Mouse (Mus musculus) lung, embryonic 15.5 days (tissue): ENCODE measurements around the gene Coq5. TPM values are rescaled to one million over a fixed set of nuclear protein-coding genes. Genes with fewer than 3 reads are reported as not detected.

Source experiments
- polyA plus RNA-seq: library from polyadenylated mRNA; unstranded; fragments of >200 nt; fragmentation: Nextera tagmentation; extraction: Ambion mirVana; gene quantifications from 2 replicates; pipeline ENCODE4 v1.2.1, GENCODE M21; 2015

Gene Coq5
- polyA plus RNA-seq, 1 experiment from 2014 or later = 40.4 TPM

Other genes starting within 250 kb of the Coq5 start
- 26.9 and 32.3 TPM in 2 replicates for gene Gm10401, start 181.4 kb upstream of the Coq5 start, polyA plus RNA-seq
- gene Acads, start 160.3 kb upstream of the Coq5 start, polyA plus RNA-seq = 76.3 and 76.4 TPM in 2 replicates
- gene Unc119b, start 144.7 kb upstream of the Coq5 start, polyA plus RNA-seq = 39.9 and 41.0 TPM in 2 replicates
- 75.4 and 77.0 TPM in 2 replicates for gene Mlec, start 121.5 kb upstream of the Coq5 start, polyA plus RNA-seq
- 1.4 and 2.1 TPM in 2 replicates for gene Cabp1, start 85.3 kb upstream of the Coq5 start, polyA plus RNA-seq
- 105 and 112 TPM in 2 replicates for gene Pop5, start 43.8 kb upstream of the Coq5 start, polyA plus RNA-seq
- 141 and 150 TPM in 2 replicates for gene Rnf10, start 6.8 kb upstream of the Coq5 start, polyA plus RNA-seq
- 1,439 and 1,513 TPM in 2 replicates for gene Dynll1, start 21.3 kb downstream of the Coq5 start, polyA plus RNA-seq
- 262 and 286 TPM in 2 replicates for gene Srsf9, start 47.5 kb downstream of the Coq5 start, polyA plus RNA-seq
- 20.7 and 24.2 TPM in 2 replicates for gene Gatc, start 61.5 kb downstream of the Coq5 start, polyA plus RNA-seq
- gene Triap1, start 61.6 kb downstream of the Coq5 start, polyA plus RNA-seq = 65.4 and 66.0 TPM in 2 replicates
- 891 and 915 TPM in 2 replicates for gene Cox6a1, start 69.3 kb downstream of the Coq5 start, polyA plus RNA-seq
- gene Msi1, start 149.9 kb downstream of the Coq5 start, polyA plus RNA-seq = 9.4 and 9.7 TPM in 2 replicates
- gene Pla2g1b, start 186.6 kb downstream of the Coq5 start, polyA plus RNA-seq = 4.7 and 7.0 TPM in 2 replicates
- gene Sirt4, start 205.1 kb downstream of the Coq5 start, polyA plus RNA-seq = 27.2 and 30.4 TPM in 2 replicates
- gene Pxn, start 227.0 kb downstream of the Coq5 start, polyA plus RNA-seq = 57.1 and 58.6 TPM in 2 replicates